Mouse (Mus musculus) thymus, postnatal 4 days (tissue): ENCODE results near the gene Pllp.
A peak's percentile ranks its signal among the peaks of the same experiment; 100 is the strongest.

Experiments used
- DNase-seq: peaks from one replicate; pipeline ENCODE4 v3.0.0; 2021

Gene Pllp

DNA sequence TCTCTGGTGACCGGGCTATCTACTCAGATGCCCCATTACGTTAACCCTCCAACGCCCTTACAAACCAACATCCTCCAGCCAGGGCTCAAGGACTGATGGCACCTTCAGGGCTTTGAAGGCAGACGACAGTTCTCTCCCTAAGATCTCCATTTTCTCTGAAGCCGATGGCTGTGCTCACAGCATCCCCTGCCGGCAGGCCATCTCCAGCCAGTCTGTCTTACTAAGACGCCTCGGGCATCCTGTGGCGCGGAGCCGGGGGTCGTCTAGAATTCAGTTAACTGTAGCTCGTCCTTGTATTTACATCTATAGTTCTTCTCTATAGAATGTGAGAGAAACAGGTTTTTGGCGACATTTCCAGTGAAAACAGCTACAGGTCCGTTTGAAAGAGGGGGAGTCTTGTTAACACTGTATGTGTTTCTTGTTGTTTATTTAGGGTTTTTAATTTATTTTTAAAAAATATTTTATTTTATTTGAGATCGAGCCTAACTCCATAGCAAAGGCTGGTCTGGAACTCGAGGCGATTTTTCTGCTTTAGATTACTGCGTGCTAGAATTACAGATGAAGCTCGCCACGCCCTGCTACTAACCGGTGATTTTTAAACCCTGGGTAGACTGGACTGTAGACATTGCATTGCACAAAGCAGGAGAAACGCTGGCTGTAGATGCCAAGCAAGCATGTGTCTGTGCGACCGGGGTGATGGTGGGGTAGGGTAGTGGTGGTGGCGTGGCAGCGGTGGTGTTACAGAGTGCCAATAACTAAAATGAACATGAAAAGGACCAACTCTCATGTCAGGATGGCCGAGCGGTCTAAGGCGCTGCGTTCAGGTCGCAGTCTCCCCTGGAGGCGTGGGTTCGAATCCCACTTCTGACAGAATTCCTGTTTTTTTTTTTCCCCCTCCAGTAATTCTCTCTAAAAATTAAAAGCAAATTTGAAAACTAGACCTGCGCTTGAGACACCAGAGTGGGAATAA, 7.1 kb upstream of the Pllp start:
- DNase-seq: peak; percentile 84

DNA sequence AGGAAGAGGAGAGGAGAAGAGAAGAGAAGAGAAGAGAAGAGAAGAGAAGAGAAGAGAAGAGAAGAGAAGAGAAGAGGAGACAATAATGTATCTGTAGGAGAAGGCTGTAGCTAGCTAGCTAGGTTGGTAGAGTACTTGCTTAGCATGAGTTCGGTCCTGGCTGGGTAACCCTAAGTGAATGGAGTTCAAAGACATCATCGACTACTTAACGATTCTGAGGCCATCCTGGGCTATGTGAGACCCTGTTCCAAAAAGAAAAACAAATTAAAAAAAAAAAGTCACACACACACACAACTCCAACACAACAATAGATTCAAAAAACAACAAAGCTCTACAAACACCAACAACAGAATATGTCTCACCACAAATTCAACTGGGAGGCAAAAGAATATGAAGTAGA, 6.1 kb upstream of the Pllp start:
- DNase-seq: no peak

DNA sequence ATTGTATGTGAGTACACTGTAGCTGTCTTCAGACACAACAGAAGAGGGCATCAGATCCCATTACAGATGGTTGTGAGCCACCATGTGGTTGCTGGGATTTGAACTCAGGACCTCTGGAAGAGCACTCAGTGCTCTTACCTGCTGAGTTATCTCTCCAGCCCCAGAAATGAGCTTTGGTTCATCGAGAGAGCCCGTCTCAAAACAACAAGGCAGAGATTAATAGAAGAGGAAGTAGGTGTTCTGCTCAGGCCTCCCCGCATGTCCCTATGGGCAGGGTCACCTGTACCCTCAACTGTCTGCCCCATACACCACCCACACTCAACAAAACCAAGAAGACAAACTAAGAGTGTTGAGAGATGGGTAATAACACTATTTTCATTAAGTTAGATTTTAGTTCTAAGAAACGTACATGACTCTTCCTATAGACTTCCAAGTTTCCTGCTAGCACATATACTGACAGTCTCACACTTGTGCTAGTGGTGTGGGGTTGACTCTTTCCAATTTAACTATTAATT, 4.4 kb upstream of the Pllp start:
- DNase-seq: no peak

DNA sequence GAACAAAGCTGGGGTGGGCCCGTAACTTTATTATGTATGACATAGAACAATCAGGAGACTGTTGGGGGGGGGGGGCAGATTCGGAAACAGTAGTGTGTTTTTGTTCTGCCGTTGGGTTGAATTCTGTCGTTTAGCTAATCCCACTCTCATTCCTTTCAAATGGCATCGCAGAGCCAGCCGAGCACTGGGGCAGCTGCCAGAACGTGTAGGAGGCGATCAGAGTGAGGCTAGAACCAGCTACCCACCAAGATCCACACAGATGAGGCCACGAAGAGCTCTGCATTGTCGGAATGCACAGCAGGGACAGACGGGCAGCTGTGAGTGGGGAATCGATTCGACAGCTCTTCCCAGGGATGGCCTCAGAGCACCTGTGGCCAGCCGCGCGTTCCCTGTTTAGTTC, 3.3 kb upstream of the Pllp start:
- DNase-seq: no peak

DNA sequence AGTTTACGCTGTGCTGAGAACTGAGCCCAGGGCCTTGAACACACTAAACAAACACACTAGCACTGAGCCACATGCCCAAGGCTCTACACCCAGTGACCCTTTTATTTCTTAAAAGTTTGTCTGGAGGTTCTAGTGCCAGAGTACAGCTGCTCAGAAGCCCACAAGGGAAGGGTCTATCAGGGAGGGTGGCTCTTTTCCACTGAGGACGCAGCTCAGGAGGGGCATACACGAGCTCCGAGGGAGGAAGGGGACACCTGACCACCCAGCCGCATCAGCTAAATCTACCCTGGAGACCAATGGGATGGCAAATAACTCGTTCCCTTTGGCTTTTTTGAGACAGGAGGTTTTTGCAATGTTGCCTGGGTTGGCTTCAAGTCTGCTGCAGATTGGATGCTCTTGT, 1.9 kb upstream of the Pllp start:
- no peak for DNase-seq

DNA sequence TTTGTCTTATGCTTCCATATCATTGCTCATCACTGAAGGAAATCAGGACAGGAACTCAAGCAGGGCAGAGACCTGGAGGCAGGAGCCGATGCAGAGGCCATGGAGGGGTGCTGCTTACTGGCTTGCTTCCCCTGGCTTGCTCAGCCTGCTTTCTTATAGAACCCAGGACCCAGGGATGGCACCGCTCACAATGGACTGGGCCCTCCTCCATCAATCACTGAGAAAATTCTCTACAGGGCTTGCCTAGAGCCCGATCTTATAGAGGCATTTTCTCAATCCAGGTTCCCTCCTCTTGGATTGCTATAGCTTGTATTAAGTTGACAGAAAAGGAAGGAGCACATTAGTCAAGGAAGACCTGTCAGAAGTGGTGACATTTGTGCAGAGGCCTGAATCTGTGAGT, 488 bp upstream of the Pllp start:
- DNase-seq: no peak

DNA sequence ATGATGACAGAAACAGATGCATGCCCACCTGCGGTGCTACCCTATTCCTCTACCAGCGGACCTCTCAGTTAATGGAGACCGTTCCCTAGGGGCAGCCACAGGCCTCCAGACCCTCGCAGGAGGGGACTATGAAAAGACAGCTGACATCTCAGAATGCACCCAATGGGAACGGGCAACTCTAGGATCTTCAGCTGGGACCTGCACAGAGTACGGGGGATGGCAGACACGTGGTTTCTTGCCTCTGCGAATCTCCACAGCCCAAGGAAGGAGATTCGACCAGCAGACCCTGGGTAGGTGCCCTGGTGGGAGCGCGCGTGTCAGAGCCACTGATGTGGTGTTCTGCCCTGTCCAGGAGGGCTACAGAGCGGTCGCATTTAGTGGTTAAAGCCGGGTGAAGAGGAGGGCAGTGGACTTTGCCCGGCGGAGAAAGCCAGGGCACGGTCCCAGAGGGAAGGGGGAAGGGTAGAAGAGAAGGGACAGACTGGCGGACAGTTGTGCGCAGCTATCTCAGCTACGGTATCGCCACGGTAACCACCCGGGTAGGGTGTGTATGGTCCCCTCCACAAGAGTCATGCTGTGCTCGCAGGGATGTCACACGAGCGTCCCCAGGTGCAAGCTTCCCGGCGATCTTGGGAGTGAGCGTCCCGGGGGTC, 611 bp downstream of the Pllp start:
- peak; percentile 14 for DNase-seq

DNA sequence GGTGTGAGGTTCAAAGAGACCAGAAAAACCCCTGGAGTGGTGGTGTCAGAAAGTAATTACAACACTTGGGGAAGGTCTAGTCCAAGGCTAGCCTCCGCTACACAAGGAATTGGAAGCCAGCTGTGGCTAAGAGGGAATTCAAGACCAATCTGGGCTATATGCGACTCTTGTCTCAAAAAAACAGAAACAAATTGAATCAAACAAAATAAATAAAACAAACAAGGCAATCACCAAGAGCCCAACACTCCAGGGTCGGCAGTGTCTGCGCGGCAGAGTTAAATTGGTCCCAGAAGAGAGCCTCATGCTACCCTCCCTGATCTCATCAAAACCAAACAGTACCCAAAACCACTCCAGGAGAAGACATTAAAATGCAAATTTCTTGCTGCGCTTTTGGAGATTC, 1.4 kb downstream of the Pllp start:
- DNase-seq: no peak

DNA sequence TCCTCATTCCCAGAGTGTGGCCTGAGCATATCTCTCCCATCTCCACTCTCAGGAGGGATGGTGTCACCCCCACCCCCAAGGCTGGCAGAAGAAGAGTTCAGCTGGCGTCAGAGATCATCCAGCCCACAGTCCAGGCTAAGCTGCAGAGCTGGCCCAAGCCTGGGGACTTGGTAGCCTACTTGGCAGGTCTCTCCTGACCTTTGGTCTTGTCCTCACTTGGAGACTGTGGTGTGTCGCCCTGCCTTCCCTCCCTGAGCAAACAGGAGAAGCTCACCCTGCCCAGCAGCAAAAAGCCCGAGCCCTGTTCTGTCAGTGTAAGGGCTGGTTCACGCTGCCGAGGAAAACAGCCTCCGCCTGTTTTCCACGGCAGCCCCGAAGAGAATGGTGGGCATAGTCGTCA, 10.1 kb downstream of the Pllp start:
- no peak for DNase-seq

DNA sequence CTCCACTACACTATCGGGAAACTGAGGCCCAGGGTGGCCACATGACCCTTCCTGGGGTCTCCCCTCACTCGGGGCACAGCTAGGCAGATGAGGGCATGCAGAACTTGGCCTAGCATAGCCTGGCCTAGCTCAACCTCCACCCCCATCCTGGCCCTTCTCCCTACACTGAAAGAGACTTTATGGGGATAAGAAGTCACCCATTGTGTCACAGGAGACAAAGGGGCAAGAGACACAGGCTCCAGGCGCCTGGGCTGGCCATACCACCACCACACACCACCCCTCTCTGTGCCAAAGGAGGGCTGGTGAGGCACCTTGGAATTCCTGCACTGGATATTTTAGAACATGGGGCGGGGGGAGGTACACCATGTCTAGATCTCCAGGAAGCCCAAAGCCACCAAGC, 11.8 kb downstream of the Pllp start:
- DNase-seq: no peak

DNA sequence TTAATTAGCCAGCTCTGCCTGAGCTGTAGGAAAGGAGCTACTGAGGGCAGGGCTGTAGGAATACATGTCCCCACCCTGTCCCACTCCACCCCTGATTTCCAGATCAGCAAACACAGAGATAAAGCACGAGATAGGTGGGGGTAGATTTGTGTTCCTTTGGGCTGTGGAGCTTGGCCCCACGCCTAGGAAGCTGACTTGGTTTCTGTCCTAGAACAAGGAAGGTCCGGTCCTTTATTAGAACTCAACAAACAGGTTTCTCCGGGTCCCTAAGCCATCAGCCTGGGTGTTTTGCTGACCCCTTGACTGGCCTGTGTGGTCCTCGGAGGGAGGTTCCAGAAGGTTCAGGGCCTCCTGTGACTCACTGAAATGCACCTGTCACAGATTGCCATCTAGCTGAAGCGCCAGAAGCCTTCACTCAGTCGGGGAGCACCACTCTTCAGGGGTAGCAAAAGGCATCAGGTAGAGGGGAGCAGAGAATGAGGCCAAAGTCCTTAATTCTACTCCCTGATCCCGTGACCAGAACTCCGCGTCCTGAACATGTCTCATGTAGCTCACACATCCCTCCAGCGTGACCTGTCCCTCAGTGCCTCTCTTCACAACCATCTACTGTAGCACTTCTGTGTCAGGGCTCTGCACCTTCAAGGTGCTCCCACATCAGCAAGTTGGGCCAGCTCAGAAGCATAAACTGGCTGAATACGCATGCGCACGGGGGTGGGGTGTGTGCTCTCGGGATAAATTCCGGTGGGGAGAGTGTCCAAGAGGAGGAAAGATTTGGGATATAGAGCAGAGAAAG, 13.2 kb downstream of the Pllp start:
- no peak for DNase-seq

DNA sequence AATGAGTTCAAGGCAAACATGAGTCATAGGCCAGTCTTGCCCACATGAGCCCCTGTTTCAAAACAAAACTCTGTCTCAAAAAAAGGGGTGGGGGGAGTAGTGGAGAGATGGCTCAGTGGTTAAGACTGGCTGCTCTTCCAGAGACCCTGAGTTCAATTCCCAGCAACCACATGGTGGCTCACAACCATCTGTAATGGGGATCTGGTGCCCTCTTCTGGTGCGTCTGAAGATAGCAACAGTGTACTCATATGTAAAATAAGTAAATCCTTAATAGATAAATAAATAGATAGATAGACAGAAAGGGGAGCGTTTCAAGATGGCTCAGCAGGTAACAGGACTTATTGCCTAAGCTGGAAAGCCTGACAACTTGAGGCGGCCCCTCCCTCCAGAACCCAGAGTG, 15.7 kb downstream of the Pllp start:
- no peak for DNase-seq

DNA sequence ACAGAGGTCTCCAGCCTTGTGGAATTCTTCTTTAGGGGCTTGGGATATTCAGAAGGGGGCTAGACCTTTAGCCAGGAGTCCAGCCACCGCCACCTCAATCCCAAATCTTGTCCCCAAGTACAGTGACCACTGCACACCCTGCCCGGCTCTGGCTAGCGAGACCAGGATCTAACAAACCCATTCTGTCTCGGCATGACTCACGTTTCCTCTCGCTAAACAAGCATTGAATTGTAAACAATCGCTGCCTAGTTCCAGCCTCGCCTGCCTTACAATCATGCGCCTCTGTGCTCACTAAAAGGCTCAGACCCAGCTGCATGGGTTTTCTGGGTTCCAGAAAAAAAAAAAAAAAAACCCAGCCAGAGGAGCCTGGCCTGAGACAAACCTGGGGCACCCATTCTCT, 17.5 kb downstream of the Pllp start:
- DNase-seq: no peak

DNA sequence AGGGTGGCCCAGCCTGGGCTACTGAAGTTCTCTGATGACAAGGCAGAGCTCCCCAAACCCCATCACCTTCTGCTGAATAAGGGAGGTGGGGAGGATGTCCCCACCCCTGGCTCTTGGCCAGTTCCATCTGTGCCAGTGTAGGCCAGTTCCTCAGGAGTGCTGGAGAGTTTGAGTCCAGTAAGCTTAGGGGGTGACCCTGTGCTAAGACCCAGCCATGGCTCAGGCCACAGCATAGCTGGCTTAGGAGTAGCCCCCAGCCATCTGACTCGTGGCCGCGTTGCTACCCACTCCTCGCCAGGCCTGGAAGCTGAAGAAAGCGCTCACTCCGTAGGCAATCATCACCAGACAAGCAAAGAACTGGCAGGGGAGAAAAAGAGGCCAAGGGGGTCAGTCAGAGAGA, 20.2 kb downstream of the Pllp start:
- DNase-seq: no peak

DNA sequence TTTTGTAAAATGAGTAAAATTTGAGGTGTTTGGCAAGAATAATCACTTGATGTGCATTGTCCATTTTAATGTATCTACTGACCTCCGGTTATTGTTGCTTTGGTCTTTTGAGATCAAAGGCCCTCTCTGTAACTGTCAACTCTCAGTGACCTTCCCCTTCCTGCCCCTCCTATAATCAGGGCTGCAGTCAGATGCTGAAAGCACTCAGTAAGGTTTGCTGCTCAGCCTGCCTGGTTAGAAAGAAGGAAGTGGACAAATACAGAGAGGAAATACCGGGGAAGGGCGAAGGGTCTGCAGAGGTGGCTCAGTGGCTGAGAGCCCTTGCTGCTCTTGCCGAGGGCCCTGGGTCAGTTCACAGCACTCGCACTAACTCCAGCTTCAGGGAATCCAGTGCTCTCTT, 21.7 kb downstream of the Pllp start:
- no peak for DNase-seq

DNA sequence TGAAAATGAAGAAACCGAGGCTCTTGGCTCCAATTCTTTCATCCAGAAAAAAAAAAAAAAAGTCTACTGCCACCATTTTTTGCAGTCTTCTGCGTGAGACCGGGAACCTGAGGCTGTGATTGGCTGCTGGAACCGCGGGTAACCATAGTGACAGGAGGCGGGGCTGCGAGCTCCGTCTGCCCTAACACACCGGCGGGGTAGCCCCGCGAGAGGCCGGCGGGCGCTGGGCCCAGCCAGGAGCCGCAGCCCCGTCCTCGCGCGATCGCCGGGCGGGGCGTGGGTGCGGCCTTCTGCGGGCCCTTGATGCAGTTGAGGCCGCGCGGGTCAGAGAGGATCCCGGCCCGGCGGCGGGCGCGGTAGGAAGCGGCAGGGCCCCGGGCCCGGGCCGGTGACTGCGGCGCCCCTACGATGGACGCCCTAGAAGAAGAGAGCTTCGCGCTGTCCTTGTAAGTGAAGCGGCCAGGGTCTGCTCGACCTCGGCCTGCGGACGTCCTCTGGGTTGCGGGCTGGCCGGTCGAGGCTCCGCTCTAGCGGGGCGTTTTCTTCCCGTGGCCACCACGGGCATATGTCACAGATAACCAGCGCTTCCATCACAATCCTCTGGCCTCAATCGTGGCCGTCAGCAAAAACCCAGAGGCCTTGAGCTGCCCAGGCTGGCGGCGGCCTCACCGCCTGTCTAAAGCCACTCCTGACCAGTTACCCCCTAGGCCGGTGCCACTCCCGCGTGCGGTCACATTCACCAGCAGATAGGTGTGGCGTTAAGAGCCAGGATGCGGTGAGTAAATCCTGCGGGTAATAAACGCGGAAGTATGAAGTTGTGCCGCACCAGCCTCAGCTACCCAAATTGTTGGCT, 29.4 kb downstream of the Pllp start, which contains the start of gene Arl2bp:
Arl2bp (plus strand) TSS at position 145 of the 853 bp plus-strand sequence.
- peak; percentile 95 for DNase-seq

DNA sequence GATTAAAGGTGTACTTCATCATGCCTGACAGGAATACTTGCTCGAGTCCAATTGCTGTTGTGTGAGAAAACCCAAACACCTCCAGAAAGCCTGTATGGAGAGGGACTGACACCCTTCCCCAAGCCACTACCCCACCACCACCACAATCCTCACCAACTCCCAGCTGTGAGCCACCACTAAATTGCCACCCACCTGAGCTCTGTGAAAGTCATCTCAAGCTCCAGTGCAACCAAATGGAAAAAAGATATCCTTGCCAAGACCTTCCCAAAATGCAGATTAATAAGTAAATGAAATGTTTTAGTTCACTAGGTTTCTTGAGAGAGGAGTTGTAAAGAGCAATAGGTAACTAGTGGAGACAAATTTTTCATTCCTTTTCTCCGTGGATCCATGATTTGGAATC, 31.4 kb downstream of the Pllp start:
- no peak for DNase-seq

DNA sequence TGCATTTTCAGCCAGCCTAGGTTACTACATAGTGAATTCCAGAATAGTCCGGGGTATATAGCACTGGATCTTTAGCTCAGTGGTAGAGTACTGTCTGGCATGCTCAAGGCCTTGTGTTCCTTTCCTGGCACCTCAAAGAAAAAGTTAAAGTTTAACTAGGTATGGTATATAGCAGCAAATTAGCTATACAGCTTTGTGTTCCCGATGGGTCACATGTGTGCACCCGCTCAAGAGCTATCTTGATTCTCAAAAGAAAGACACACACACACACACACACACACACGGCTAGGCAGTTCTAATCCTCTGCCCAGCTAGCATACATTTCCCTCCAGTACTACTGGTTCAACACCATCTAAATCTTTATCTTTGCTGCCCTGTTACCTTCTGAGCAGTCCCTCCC, 35.7 kb downstream of the Pllp start:
- no peak for DNase-seq

DNA sequence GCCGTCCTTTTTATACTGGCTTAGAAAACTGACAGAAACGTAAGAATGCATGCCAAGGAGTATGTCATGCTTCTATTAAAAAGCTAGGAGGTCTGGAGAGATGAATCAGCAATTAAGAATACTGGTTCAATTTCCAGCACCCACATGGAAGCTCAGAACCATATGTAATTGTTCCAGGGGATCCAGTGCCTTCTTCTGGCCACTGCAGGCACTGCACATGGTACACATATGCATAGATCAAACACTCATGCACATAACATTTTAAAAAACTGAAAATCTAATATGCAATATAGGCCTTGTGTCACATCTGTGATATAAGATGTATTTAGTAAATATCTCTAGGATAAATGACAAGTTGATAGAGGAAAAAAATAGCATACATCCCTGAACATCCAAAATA, 38.0 kb downstream of the Pllp start:
- DNase-seq: no peak

DNA sequence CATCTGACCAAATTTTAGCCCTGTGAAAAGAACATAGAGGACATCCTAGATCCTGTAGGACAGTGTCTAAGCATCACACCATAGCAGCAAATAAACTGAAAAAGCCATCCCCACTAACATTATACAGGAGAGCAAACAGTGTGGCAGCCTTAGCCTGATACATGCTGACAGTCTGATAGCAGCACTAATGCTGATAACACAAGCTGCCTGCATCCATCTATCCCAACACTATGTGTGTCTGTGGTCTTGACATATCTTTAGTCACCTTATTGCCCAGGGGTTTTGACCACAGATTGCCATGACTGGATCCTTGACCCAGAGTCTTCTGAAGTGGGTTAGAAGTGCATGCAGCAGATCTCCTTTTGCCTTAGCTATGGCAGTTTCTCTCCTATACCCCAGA, 41.1 kb downstream of the Pllp start:
- DNase-seq: no peak

DNA sequence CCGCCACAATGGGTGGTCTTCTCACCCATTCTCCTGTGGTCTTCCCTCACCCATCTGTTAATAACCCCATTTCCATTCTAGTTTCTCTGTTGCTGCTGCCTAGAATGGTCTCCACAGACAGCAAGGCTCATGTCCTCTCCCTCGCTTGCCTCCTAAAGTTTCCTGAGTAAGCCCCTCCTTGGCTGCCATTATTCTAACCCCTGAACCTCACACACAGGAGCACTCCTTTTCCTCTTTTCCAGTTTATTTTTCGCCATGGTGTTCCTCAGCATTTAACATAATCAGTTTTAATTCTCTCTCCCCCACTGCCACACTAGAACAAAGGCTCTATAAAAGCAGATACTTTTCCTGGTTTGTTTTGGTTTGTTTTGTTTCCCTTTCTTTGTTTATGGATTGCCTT, 43.1 kb downstream of the Pllp start:
- no peak for DNase-seq

DNA sequence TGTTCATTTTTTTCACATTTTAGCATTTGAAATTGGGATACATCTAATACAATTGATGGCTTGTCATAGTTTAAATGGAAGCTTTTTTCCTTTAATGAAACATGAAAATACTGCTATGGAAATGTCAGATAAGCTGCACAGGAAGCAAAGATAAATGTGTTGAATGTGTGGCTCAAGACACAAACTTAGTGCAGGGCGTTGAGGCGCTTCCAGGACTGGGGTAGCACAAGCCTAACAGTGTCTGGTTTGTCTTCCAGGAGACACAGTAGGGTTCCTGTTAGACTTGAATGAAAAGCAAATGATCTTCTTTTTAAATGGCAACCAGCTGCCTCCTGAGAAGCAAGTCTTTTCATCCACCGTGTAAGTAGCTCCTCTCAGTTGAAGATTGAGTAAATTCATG, 46.6 kb downstream of the Pllp start:
- no peak for DNase-seq
